Mouse (Mus musculus) urinary bladder, postnatal 10 days (tissue): Measurements from ENCODE around the gene Srp72.
A peak's percentile ranks its signal among the peaks of the same experiment; 100 is the strongest.
"Not testable (repeated sequence)": the region's sequence is repeated elsewhere in the genome, so short reads cannot be mapped to it uniquely, and the experiment has no call there.

Experiments used
- DNase-seq: peaks from one replicate; pipeline ENCODE4 v3.0.0; 2022; ENCODE audit warnings: low spot score

The Srp72 gene

DNA sequence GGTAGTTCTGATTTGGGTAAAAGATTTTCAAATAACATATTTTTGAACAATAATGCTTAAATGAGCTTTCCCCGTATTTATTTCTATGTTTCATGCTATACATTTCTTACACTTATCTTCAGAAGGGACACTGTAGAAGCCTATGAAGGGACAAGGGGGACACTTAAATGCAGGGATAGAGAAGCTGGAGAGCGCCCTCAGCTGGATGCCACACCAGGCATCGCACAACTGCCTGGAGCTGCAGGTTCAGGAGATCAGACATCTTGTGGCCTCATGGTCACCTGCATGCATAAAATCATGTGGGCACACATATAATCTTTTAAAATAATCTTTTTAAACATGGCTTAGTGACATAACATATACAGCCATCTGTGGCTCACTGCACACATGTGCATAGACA, 9.8 kb upstream of the Srp72 start:
- no peak for DNase-seq

DNA sequence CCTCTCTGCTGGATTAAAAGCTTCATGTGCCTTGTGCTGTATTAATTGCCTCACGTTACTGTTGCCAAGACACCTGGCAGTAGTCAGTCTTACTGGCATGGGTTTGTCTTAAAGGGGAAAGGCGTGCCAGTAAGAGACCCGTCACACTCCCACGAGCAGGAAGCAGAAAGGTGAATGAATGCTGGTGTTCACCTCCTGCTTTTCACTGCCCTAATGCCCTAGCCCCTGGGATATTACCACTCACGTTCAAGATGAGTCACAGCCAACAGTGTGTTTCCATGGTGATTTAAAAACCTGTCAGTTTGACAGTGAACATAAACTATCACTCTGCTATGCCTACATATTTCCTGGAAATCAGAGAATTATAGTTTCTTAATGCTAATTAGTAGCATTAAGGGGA, 5.2 kb upstream of the Srp72 start:
- DNase-seq, result no peak

DNA sequence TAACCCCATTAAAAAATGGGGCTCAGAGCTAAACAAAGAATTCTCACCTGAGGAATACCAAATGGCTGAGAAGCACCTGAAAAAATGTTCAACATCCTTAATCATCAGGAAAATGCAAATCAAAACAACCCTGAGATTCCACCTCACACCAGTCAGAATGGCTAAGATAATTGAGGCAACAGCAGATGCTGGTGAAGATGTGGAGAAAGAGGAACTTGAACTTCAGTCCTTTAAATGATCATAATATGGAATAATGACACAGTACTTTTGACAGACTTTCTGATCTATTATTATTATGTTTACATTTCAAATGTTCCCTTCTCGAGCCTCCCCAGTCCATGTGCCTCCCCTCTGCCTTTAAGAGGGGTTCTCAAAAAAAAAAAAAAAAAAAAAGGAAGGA, 3.4 kb upstream of the Srp72 start:
- not testable (repeated sequence) for DNase-seq

DNA sequence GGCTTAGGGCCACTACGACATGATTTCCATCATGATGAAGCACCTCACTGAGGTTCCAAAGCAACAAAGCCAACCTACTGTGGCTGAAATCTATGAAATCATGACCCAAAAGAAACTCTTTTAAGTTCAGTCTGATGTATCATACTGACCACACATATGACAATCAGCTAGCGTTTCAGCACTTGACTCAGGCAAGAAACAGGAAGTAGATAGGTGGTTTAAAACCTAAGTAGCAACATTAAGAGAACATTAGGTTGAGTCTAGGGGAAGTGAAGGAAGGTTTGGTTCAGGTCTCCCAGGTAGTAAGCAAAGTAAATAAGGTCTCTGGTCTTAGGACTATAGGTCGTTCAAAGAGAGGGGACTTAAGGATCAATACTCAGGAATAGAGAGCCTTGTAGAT, 995 bp upstream of the Srp72 start:
- DNase-seq, result no peak

DNA sequence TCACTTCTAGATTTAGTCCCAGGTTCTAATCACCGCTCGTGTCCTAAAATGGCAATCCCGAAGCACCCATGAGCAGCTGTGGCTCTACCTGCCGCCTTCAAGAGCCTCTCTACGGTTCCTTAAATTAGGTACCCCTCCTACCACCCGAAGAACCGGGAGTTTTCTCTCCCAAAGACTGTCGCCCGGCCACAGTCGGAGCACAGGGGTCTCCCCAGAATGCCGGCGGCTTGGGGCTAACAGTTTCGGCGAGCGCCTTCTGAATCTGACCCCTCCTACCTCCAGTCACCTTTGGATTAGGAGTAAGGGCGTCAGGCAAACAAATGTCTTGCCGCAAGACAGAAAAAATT, 303 bp upstream of the Srp72 start:
- no peak for DNase-seq

- no peak for DNase-seq
Measured at GRCm38 (mm10) chr5:76975736-76976135, 1.3 kb downstream of the Srp72 start.

- no peak for DNase-seq
Measured at GRCm38 (mm10) chr5:76984015-76984414, 9.5 kb downstream of the Srp72 start.

- no peak for DNase-seq
Measured at GRCm38 (mm10) chr5:76990789-76991188, 16.3 kb downstream of the Srp72 start.

- DNase-seq, result no peak
Measured at GRCm38 (mm10) chr5:76993174-76993814, 18.8 kb downstream of the Srp72 start.

- DNase-seq, result no peak
Measured at GRCm38 (mm10) chr5:76998416-76998815, 23.9 kb downstream of the Srp72 start.

DNA sequence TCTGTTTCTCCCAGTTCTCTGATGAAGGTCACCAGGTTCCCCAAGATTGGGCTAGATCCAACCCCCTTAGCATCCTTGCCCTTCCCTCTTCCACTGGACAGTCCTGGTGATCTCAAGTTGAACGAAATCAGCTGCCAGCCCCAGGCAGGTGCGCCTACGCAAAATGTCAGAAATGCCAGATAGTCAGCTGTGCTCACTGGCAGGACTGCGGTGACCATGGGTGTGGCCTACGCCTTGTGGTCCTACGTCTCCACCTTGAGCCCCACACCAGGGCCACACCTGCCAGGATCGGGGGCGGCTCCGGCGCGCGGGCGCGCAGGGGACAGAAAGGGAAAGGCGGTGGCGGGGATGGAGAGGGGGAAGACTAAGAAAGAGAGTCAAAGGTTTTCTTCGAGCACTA, 26.7 kb downstream of the Srp72 start:
- DNase-seq, result no peak

- DNase-seq, result no peak
Measured at GRCm38 (mm10) chr5:77004051-77004821, 29.8 kb downstream of the Srp72 start, which contains the start of gene Arl9. TSS of gene Arl9 (plus strand) at chr5:77004055.

- no peak for DNase-seq
Measured at GRCm38 (mm10) chr5:77010352-77010751, 35.9 kb downstream of the Srp72 start.

DNA sequence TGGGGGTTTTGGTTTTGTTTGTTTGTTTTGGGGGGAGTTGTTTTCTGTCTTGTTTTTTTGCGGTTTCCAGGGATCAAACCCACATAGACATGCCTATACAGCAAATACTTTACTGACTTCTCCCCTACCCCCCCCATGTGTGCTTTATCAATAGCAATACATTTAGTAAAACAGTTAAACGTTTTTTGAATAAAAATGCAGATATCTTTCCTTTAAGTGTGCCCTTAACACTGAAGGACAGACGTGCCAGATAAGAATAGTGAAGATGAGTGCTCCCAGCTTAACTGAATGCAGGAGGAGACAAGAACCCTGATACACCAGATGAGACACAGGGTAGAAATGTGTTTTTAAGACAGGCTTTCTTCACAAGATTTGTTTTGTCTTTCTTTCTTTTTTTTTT, 36.6 kb downstream of the Srp72 start:
- DNase-seq, result no peak

DNA sequence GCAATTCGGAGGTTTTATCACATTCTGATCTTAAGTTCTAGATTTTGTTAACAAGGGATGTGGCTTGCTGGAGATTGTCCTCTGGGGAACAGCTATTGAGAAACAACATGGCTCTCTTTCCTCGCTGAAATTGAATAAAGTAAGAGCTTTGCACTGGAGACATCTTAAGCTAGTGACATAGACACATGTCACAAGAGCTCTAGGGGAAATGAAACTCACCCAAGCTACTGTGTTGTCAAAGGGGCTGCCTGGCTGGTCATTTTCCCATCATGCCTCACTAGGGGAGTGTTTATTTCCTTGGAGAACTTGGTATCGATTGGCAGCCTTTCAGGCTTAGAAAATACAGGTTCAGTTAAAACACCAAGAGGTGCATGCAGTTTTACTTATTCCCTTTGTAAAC, 38.7 kb downstream of the Srp72 start:
- DNase-seq, result no peak

GRCm38 (mm10) chr5:77015544-77016482, 41.3 kb downstream of the Srp72 start, which contains the start of gene Thegl:
TSS of gene Thegl (plus strand) at chr5:77016023.
- peak; percentile 27 for DNase-seq

DNA sequence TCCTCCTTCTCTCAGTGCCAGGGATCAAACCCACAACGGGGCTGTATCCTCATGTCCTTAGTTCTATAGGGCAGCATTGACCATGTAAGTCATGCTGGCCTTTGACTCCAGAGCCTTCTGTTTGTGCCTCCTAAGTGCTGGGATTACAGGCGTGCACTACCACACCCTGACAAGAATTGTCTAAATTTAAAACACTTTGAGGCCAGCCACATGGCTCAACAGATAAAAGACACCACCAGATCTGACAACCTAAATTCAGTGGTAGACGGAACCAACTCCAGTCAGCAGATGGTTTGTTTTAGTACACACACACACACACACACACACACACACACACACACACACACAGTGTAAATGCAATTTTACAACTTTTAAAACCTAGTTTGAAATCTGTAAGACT, 53.6 kb downstream of the Srp72 start:
- no peak for DNase-seq

DNA sequence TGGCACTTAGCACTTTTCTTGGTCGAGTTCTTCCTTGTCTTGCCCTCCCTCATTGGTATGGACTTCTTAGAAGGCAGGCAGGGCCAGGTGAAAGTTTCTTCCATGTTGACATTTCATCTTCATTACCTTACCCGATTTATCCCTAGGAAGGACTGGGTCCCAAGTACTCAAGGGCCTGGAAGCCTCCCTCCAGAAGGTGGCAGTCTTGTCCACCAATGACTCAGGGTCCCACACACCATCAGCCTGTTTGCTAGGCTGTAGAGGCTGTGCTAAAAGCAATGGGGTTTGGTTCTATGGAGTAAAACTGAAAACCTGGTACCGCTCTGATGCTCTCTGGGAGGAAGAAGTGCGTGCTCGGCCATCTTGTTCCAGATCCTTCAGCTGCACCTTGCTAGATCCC, 55.3 kb downstream of the Srp72 start:
- DNase-seq, result no peak

DNA sequence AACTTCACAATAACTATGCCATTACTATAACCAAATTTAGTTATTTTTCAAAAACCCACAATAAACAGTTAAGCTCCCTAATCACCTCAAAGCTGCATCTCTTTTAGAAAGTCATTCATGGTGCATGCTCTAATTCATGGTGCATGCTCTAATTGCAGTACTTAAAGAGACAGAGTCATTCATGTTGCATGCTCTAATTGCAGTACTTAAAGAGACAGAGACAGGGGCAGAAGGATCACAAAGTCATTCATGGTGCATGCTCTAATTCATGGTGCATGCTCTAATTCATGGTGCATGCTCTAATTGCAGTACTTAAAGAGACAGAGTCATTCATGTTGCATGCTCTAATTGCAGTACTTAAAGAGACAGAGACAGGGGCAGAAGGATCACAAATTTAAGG, 60.6 kb downstream of the Srp72 start:
- DNase-seq, result not testable (repeated sequence)

DNA sequence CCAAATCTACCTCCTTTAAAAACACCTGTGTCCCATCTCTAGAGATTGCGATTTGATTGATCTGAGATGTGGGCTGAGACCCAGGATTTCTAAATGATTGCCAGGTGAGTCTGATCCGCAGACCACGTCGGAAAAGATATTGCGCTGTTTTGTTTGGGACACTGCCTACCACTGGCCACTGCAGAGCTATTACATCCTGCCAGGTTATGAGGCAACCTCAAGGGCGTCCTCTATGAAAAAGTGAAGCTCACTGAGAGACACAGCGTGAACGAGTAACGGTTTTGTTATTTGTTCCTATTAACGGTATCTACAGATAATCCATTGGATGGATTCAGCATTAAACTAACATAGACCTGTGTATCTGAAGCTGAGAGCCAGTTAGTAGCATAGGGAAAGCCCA, 64.0 kb downstream of the Srp72 start:
- DNase-seq, result no peak

DNA sequence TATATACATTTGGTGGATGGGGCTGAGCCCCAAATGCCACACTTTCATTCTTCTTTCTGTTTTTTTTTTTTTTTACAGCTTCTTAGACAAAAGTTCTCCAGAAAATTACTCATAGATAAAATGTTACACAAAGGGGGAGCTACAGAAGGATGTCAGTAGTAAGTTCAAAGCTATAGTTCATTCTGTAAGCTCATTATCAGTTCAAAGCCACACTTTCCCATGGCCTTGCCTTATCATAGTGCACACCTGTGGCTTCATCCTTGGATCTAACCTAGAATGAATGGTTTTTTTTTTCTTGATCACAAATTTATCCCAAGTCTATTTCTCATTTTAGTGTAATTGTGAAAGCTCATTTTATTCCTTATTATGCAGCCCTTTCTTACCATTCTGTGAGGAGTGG, 64.9 kb downstream of the Srp72 start:
- no peak for DNase-seq

DNA sequence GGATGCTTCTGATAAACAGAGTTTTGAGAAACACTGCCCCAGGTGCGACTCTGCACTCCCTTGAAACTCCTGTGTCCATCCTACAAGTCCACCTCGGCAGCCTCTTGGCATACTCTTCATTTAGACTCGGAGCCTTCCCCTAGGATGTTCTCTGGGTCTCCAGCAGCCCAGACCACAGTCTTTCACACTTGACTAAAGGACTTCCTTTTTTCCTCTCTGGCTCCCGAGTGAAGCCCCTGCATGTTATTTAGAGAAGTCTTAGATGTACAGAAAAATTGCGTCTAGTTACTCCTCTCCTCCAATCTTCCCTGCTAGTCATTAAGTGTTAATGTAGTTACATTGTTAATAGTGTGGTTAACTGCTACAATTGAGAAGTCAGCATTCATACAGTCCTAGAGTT, 69.9 kb downstream of the Srp72 start:
- DNase-seq, result no peak
